Mouse (Mus musculus): ENCODE results near the gene Fam71e1.

DNA sequence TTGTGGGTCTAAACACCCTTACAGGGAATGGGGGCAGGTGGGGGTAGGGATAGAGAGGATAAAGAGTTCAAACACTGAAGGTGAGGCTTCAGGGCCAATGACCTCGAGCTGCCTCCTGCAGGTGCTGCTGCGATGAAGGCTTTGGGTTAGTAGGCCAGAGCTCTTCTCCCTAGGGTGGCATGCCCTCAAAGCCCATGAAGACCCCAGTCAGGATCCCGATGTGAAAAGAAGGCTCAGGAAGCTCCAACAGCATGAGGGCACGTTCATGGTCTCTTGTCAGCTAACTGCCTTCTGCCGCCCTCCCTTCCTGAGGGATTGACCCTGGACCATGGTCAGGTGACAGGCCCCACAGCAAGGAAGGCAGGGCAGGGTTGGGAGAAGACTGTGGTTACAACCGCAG, 36.3 kb upstream of the Fam71e1 start:
- TF ChIP-seq POLR2A (IDR thresholded peaks at IDR 0.05; ENCODE audit: borderline replicate concordance, extremely low read depth, low read depth, low read length) (no peak), CTCF (IDR thresholded peaks at IDR 0.05; ENCODE audit: insufficient read depth, low read length) (no peak)
